Comparison of ENCODE assay signal across 12 mouse cellular contexts in genomic region chr9:64862687-64863086, GRCm38 (mm10). TPM values are rescaled to one million over a fixed set of nuclear protein-coding genes. Genes with fewer than 3 reads are reported as not detected.
DNase-seq lines count a peak whose midpoint lies in the region; ATAC-seq lines count a peak whose summit lies in the region.
"Had no signal": no experiment of that assay in that cellular context is flagged by ENCODE, and none has a peak within 500 bp of the region (broad histone marks: within the 10 kb centered on the region; RNA-seq: fewer than 3 reads in every experiment).

No protein-coding gene starts in this region.

- H3K4me2 ChIP-seq in midbrain, embryonic 14.5 days (ENCODE audit: low read length), result no peak overlapping the region
- H3K4me2 ChIP-seq in midbrain, embryonic 15.5 days, result no peak overlapping the region
- H3K4me2 ChIP-seq in forebrain, embryonic 12.5 days, result no peak overlapping the region
- H3K4me2 ChIP-seq: heart, embryonic 12.5 days; midbrain, embryonic 12.5 days had no signal

- 79% methylated on average over 2 of the region's 2 CpGs for WGBS in midbrain, embryonic 14.5 days
- 82% methylated on average over 2 of the region's 2 CpGs for WGBS in midbrain, embryonic 15.5 days
- 80% methylated on average over 2 of the region's 2 CpGs for WGBS in forebrain, embryonic 12.5 days

- peaks cover 15% of the 10 kb centered on the region for H3K36me3 ChIP-seq in midbrain, embryonic 14.5 days (ENCODE audit: control insufficient read depth, insufficient read depth, low read length)
- peaks cover 5% of the 10 kb centered on the region for H3K36me3 ChIP-seq in midbrain, embryonic 15.5 days (replicated peaks)
- peaks cover 26% of the 10 kb centered on the region for H3K36me3 ChIP-seq in splenic B cell, adult 2 months (ENCODE audit: control insufficient read depth, insufficient read depth, low read length, poor library complexity, severe bottlenecking)
- peaks cover 7% of the 10 kb centered on the region for H3K36me3 ChIP-seq in forebrain, embryonic 12.5 days (replicated peaks)

- H3K4me3 ChIP-seq in midbrain, embryonic 14.5 days (replicated peaks; ENCODE audit: low read depth, low read length), result no peak overlapping the region
- H3K4me3 ChIP-seq in midbrain, embryonic 15.5 days, result no peak overlapping the region
- no peak overlapping the region for H3K4me3 ChIP-seq in forebrain, embryonic 12.5 days (replicated peaks)
- H3K4me3 ChIP-seq: erythroblast, embryonic 14.5 days; heart, embryonic 12.5 days; midbrain, embryonic 12.5 days had no signal

- no peaks in the 10 kb centered on the region for H3K27me3 ChIP-seq in midbrain, embryonic 14.5 days (ENCODE audit: control insufficient read depth, insufficient read depth, low read length)
- H3K27me3 ChIP-seq in midbrain, embryonic 15.5 days (replicated peaks), result no peaks in the 10 kb centered on the region
- no peaks in the 10 kb centered on the region for H3K27me3 ChIP-seq in splenic B cell, adult 2 months (ENCODE audit: control insufficient read depth, insufficient read depth, low read length, poor library complexity, severe bottlenecking)
- no peaks in the 10 kb centered on the region for H3K27me3 ChIP-seq in forebrain, embryonic 12.5 days
- H3K27me3 ChIP-seq: heart, embryonic 12.5 days; midbrain, embryonic 12.5 days had no signal

- H3K4me1 ChIP-seq in midbrain, embryonic 14.5 days (ENCODE audit: control insufficient read depth, insufficient read depth, low read length), result no peaks in the 10 kb centered on the region
- no peaks in the 10 kb centered on the region for H3K4me1 ChIP-seq in midbrain, embryonic 15.5 days
- H3K4me1 ChIP-seq in forebrain, embryonic 12.5 days, result no peaks in the 10 kb centered on the region
- H3K4me1 ChIP-seq: heart, embryonic 12.5 days; midbrain, embryonic 12.5 days had no signal

- no peak overlapping the region for H3K9ac ChIP-seq in midbrain, embryonic 14.5 days (replicated peaks; ENCODE audit: low read length)
- no peak overlapping the region for H3K9ac ChIP-seq in midbrain, embryonic 15.5 days
- no peak overlapping the region for H3K9ac ChIP-seq in forebrain, embryonic 12.5 days
- H3K9ac ChIP-seq: heart, embryonic 12.5 days; midbrain, embryonic 12.5 days had no signal

- no peak overlapping the region for H3K27ac ChIP-seq in midbrain, embryonic 14.5 days (replicated peaks; ENCODE audit: low read depth, low read length)
- H3K27ac ChIP-seq in midbrain, embryonic 15.5 days, result no peak overlapping the region
- no peak overlapping the region for H3K27ac ChIP-seq in forebrain, embryonic 12.5 days
- H3K27ac ChIP-seq: midbrain, embryonic 12.5 days had no signal

- ATAC-seq in midbrain, embryonic 14.5 days (ENCODE audit: low FRiP score, low TSS enrichment), result no peak
- no peak for ATAC-seq in midbrain, embryonic 15.5 days (replicated peaks)
- ATAC-seq in forebrain, embryonic 12.5 days (ENCODE audit: low FRiP score), result no peak

- DNase-seq in cerebellum, adult 9-10 months, result peak; percentile 7
- DNase-seq in cerebellum, postnatal 36 days, result no peak
- peak; percentile 14 for DNase-seq in midbrain, embryonic 14.5 days
- peak; percentile 14 for DNase-seq in c-Kit-positive CD71-positive TER-119-negative erythroid progenitor cells, embryonic 14.5 days (ENCODE audit: low read depth)
- DNase-seq in splenic B cell, adult 2 months (ENCODE audit: low read depth, low spot score), result peak; percentile 67
- DNase-seq in urinary bladder, postnatal 36 days (ENCODE audit: low spot score in 2 of 2), result no peak
- DNase-seq: kidney, postnatal 14 days had no signal

- no peaks in the 10 kb centered on the region for H3K9me3 ChIP-seq in midbrain, embryonic 14.5 days (ENCODE audit: control insufficient read depth, low read length)
- no peaks in the 10 kb centered on the region for H3K9me3 ChIP-seq in midbrain, embryonic 15.5 days
- no peaks in the 10 kb centered on the region for H3K9me3 ChIP-seq in forebrain, embryonic 12.5 days
- H3K9me3 ChIP-seq: heart, embryonic 12.5 days; midbrain, embryonic 12.5 days had no signal

RNA-seq across cellular contexts. Expression of gene Dennd4a, which starts 51.5 kb away (rescaled TPM):
- 12.8 and 14.1 TPM in 2 replicates for polyA plus RNA-seq in midbrain, embryonic 14.5 days (2014; fragmentation: Nextera tagmentation; extraction: Ambion mirVana)
- 10.9 and 12.0 TPM in 2 replicates for polyA plus RNA-seq in midbrain, embryonic 15.5 days (2015; fragmentation: Nextera tagmentation; extraction: Ambion mirVana)
- 9.9 and 11.4 TPM in 2 replicates for polyA plus RNA-seq in forebrain, embryonic 12.5 days (2016; fragmentation: Nextera tagmentation; extraction: Ambion mirVana)

Comparison
In these comparisons a context has a peak if more than half of its experiments do, and no peak if none do; other contexts are left out.
1. DNase-seq: peak in cerebellum, adult 9-10 months (single experiment), midbrain, embryonic 14.5 days (single experiment), c-Kit-positive CD71-positive TER-119-negative erythroid progenitor cells, embryonic 14.5 days (single experiment) and splenic B cell, adult 2 months (single experiment); none in cerebellum, postnatal 36 days (0 of 2) and urinary bladder, postnatal 36 days (0 of 2).